Mouse (Mus musculus) left cerebral cortex, postnatal 14 days (tissue): ENCODE measurements at regions not wholly inside any gene's neighbourhood (a gene's known extent, or its start where the extent isn't known, plus 50 kb on each side); places are given as distances from the start of the nearest gene placed in this dataset.
"Not testable (repeated sequence)": the region's sequence is repeated elsewhere in the genome, so short reads cannot be mapped to it uniquely, and the experiment has no call there.

Source experiments
- DNase-seq, 2 experiments: peaks; one replicate each; pipeline ENCODE4 v3.0.0; 2021 to 2022; ENCODE audit warnings: low spot score in 2 of 2, mixed read lengths in 1 of 2
- intact Hi-C: fragments of 180-260 bp; cut with DNase I; formaldehyde crosslinking; loops from one replicate; pipeline ENCODE4 v1.15.1; 2025

GRCm38 (mm10) chr10:96188168-96188567, 51.8 kb downstream of the Gm5426 start:
- DNase-seq = no peak
- intact Hi-C loops = no loop called here

GRCm38 (mm10) chr10:96190168-96190987, 54.0 kb downstream of the Gm5426 start:
- DNase-seq = no peak
- intact Hi-C loops = no loop called here

GRCm38 (mm10) chr10:96200932-96201641, 64.7 kb downstream of the Gm5426 start:
- intact Hi-C loops = no loop called here
- no peak for DNase-seq

GRCm38 (mm10) chr10:96201891-96202290, 65.5 kb downstream of the Gm5426 start:
- intact Hi-C loops = no loop called here

GRCm38 (mm10) chr10:96202871-96203270, 66.5 kb downstream of the Gm5426 start:
- no peak for DNase-seq
- intact Hi-C loops = no loop called here

More at GRCm38 (mm10) chr10:96201891-96202290, 65.5 kb downstream of the Gm5426 start:
- DNase-seq = no peak

- intact Hi-C loops = no loop called here
- no peak for DNase-seq
Observed at GRCm38 (mm10) chr10:96204198-96204597, 67.8 kb downstream of the Gm5426 start.

GRCm38 (mm10) chr10:96209171-96209570, 72.8 kb downstream of the Gm5426 start:
- no peak for DNase-seq
- intact Hi-C loops = no loop called here

- intact Hi-C loops = loop anchor here (5.0 kb wide), 3 partner anchors 79 to 1126 kb away; no protein-coding TSS in a partner anchor
- no peak for DNase-seq
Observed at GRCm38 (mm10) chr10:96211189-96211588, 74.8 kb downstream of the Gm5426 start.

- DNase-seq = peak; percentile 95 to 96
- intact Hi-C loops = loop anchor here (1.0 to 5.0 kb wide), 5 partner anchors 82 to 1123 kb away; no protein-coding TSS in a partner anchor
Observed at GRCm38 (mm10) chr10:96213876-96214275, 77.5 kb downstream of the Gm5426 start.

GRCm38 (mm10) chr10:96214285-96214684, 77.9 kb downstream of the Gm5426 start:
- intact Hi-C loops = loop anchor here (1.0 to 5.0 kb wide), 5 partner anchors 82 to 1123 kb away; no protein-coding TSS in a partner anchor
- no peak for DNase-seq

- DNase-seq = no peak
- intact Hi-C loops = loop anchor here (1.0 to 5.0 kb wide), 5 partner anchors 83 to 1122 kb away; no protein-coding TSS in a partner anchor
Observed at GRCm38 (mm10) chr10:96214946-96215345, 78.5 kb downstream of the Gm5426 start.

GRCm38 (mm10) chr10:96220731-96221130, 84.3 kb downstream of the Gm5426 start:
- no peak for DNase-seq
- intact Hi-C loops = no loop called here

- intact Hi-C loops = no loop called here
- no peak for DNase-seq
Observed at GRCm38 (mm10) chr10:96230391-96230790, 94.0 kb downstream of the Gm5426 start.

GRCm38 (mm10) chr10:96231309-96231708, 94.9 kb downstream of the Gm5426 start:
- intact Hi-C loops = no loop called here

GRCm38 (mm10) chr10:96232889-96233288, 96.5 kb downstream of the Gm5426 start:
- intact Hi-C loops = no loop called here
- no peak for DNase-seq

More at GRCm38 (mm10) chr10:96231309-96231708, 94.9 kb downstream of the Gm5426 start:
- DNase-seq = no peak

- intact Hi-C loops = no loop called here
- DNase-seq = no peak
Observed at GRCm38 (mm10) chr10:96234564-96235412, 98.4 kb downstream of the Gm5426 start.

GRCm38 (mm10) chr10:96236031-96236430, 99.6 kb downstream of the Gm5426 start:
- intact Hi-C loops = not testable (repeated sequence)

GRCm38 (mm10) chr10:96236777-96237373, 100.5 kb downstream of the Gm5426 start:
- DNase-seq = no peak
- intact Hi-C loops = no loop called here

More at GRCm38 (mm10) chr10:96236031-96236430, 99.6 kb downstream of the Gm5426 start:
- DNase-seq = not testable (repeated sequence)

- intact Hi-C loops = no loop called here
- DNase-seq = no peak
Observed at GRCm38 (mm10) chr10:96237572-96238130, 101.2 kb downstream of the Gm5426 start.
